Mouse (Mus musculus): Measurements from ENCODE around the gene Npas3. TPM values are rescaled to one million over a fixed set of nuclear protein-coding genes. Genes with fewer than 3 reads are reported as not detected.

The Npas3 gene
- polyA plus RNA-seq, 1 experiment from 2014 or later, result 9.2 TPM

DNA sequence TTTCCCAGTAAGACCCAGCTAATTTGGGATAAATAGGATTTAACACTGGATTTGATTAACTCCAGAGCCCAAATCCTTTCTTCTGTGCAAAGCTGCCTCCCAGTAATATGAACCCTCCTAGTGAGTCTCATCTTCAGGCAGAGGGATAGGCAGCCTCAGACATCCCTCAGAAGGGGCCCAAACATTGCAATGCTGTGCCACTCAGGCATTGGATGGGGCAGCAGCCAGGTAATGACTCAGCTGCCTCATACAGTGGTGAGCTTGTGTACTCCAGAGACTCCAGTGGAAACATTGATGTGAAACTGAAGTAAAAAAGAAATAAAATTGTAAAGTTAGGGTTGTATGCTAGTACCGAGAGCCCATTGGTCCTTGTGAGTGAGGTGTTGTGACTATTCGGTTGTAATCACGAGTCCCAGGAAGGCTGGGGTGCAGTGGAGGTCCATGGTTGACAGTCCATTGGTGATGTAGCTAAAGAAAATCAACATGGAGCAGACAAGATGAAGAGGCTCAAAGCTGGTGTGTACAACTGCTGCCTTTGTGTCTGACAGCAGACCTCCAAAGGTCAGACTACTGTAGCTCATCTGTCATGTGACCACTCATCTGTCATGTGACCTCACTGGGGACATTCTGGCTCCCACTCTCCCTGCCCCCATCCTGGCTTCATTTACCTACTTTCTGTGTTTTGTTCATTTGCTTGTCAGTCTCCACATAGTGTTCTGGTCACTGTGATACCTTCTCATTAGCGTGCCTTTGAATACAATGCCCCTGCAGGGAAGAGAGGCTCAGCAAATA lies 383.0 kb downstream of the Npas3 start:
- WGBS, result 88% methylated on average over 4 of the region's 4 CpGs
- Histone ChIP-seq H3K4me3 (no peak overlapping the region), H3K27me3 (ENCODE audit: low read depth, poor library complexity, severe bottlenecking) (no peaks in the 10 kb centered on the region), H3K9me3 (replicated peaks) (no peaks in the 10 kb centered on the region), H3K27ac (replicated peaks) (no peak overlapping the region), H3K36me3 (no peaks in the 10 kb centered on the region), H3K4me1 (peaks cover 27% of the 10 kb centered on the region)
- DNase-seq (ENCODE audit: low spot score), result no peak

DNA sequence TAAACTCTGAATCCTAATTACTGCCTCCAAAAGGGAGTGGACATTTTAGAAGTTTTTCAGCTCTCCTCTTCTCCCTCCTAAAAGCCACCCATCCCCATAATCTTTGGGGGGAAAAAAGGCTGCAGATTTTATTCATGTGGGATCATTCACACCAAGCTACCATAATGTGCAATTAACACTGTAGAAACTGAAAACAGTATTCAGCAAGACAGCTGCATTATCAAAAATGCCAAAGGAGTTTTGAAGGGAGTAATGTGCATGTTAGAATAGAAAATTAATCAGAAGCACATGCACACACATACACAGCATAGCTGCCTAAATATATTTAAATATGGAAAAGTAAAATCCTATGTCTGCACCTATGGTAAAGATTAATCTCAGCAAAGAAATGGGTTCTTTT lies 390.1 kb downstream of the Npas3 start:
- H3K4me3 ChIP-seq, result no peak overlapping the region
- no peak for DNase-seq (ENCODE audit: low spot score)

DNA sequence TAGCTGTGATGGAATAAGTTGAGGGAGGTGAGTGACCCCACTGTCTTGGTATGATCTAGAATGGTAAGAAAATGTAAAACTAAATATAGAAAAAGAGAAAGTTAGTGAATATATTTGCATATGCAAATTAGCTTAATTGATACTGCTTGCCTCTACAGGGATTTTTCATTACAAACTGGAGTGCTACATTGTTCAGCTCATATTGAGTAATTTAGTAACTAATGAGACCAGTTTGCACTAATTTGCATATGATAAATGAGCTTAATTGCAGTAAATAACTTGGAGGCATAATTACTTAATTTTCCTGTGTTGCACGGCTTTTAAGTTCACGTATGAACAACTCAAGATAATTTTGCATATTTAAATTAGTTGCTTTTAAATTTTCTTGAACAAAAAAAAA lies 398.8 kb downstream of the Npas3 start:
- 87% methylated on average over 2 of the region's 2 CpGs for WGBS
- Histone ChIP-seq H3K4me3 (no peak overlapping the region), H3K4me1 (no peaks in the 10 kb centered on the region), H3K27me3 (ENCODE audit: low read depth, poor library complexity, severe bottlenecking) (no peaks in the 10 kb centered on the region), H3K27ac (replicated peaks) (no peak overlapping the region), H3K36me3 (no peaks in the 10 kb centered on the region), H3K9me3 (replicated peaks) (no peaks in the 10 kb centered on the region)
- DNase-seq (ENCODE audit: low spot score), result no peak

More for the DNA sequence above, 390.1 kb downstream of the Npas3 start:
- Histone ChIP-seq H3K27me3 (ENCODE audit: low read depth, poor library complexity, severe bottlenecking) (no peaks in the 10 kb centered on the region), H3K9me3 (replicated peaks) (no peaks in the 10 kb centered on the region), H3K4me1 (peaks cover 23% of the 10 kb centered on the region), H3K36me3 (no peaks in the 10 kb centered on the region), H3K27ac (replicated peaks) (no peak overlapping the region)

DNA sequence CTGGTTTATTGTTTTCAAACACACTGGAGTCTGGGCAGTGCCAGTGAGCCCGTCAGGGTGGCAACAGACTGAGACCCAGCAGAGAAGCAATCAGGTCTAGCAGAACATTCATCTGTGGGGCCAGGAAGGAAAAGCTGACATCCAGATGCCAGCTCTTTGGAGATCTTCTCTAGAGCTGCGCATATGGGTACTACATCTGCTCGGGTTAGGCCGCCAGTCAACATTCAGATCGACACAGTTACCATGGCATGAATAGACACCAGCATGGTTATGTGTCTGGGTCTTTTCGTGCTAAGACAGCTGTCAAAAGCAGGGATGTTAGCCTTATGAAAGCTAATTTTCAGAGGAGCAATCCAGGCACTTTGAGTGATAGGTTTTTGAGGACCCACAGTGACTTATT lies 407.8 kb downstream of the Npas3 start:
- WGBS, result 93% methylated on average over 6 of the region's 6 CpGs
- no peaks in the 10 kb centered on the region for H3K4me1 ChIP-seq
- no peaks in the 10 kb centered on the region for H3K27me3 ChIP-seq (ENCODE audit: low read depth, poor library complexity, severe bottlenecking)
- H3K36me3 ChIP-seq, result no peaks in the 10 kb centered on the region
- H3K27ac ChIP-seq (replicated peaks), result no peak overlapping the region
- H3K9me3 ChIP-seq (replicated peaks), result no peaks in the 10 kb centered on the region
- no peak for DNase-seq (ENCODE audit: low spot score)
- no peak overlapping the region for H3K4me3 ChIP-seq

DNA sequence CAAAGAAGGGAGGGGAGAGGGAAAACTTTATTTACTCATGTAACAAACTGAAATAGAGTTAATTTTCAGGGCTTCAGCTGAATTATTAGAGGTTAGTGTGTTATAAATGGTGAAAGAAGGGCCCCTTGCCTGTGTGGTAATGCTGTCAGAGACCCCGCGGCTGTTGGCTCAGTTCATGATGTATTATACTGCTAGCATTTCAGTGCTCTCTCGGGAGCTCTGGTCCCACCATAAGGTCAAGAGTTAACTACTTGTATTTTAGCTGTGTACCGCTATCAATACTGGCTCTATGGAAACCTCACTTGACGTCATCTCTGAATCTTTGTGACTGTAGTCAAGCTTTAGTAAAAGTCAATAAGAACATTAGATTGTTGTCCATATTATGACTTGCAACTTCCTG lies 415.6 kb downstream of the Npas3 start:
- no peaks in the 10 kb centered on the region for H3K9me3 ChIP-seq (replicated peaks)
- H3K4me1 ChIP-seq, result no peaks in the 10 kb centered on the region
- H3K27me3 ChIP-seq (ENCODE audit: low read depth, poor library complexity, severe bottlenecking), result no peaks in the 10 kb centered on the region
- no peak for DNase-seq (ENCODE audit: low spot score)
- no peak overlapping the region for H3K27ac ChIP-seq (replicated peaks)
- no peaks in the 10 kb centered on the region for H3K36me3 ChIP-seq
- H3K4me3 ChIP-seq, result no peak overlapping the region
- WGBS, result 81% methylated on average over 5 of the region's 5 CpGs

DNA sequence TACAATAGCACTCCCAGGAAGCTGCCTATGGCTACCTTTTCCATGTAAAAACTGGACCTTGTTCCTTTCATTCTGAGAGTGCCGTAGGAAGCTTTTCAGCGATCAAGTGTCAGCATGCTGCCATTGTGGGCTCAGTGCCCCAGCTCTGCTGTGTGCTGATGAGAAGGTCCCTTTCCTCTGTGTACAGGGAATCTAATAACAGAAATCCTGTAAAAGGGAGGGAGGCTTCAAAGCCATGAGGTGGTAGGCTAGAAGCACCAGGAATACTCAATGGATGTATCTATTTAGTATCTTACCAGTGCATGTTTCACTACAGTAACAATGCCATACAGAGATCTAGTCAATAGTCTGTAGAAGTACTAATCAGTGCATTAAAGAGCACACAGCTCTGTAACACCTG lies 423.4 kb downstream of the Npas3 start:
- Histone ChIP-seq H3K27ac (replicated peaks) (no peak overlapping the region), H3K4me3 (no peak overlapping the region), H3K4me1 (no peaks in the 10 kb centered on the region), H3K36me3 (no peaks in the 10 kb centered on the region), H3K9me3 (replicated peaks) (no peaks in the 10 kb centered on the region), H3K27me3 (ENCODE audit: low read depth, poor library complexity, severe bottlenecking) (no peaks in the 10 kb centered on the region)
- WGBS, result 90% methylated on average over 2 of the region's 2 CpGs
- no peak for DNase-seq (ENCODE audit: low spot score)

DNA sequence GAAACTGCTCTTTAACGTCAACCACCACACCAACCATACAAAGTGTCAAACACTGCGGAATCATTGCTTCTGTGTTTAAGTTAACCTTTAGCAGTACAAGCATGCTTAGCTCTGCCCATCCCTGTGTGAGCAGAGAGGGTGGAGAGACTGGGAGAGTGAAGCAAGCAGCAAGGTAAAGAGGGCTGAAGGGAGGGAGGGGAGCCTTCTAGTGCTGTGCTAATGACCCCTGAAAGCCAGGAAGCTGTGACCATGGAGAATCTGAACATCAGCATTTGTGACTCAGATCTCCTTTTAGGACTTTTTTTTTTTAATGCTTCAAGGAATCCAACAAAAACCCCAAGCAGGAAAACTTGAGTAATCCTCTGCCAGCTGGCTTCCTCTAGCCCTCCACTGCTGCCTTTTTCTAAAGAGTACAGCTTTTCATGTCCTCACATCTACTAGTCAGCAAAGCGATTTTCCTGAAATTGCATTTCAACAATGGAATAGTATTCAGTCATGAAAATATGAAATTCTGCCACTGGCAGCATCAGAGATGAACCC lies 428.7 kb downstream of the Npas3 start:
- whole genome bisulfite sequencing, result 77% methylated on average over 3 of the region's 3 CpGs
- Histone ChIP-seq H3K36me3 (no peaks in the 10 kb centered on the region), H3K9me3 (replicated peaks) (no peaks in the 10 kb centered on the region), H3K4me1 (no peaks in the 10 kb centered on the region), H3K27me3 (ENCODE audit: low read depth, poor library complexity, severe bottlenecking) (no peaks in the 10 kb centered on the region), H3K4me3 (no peak overlapping the region), H3K27ac (replicated peaks) (no peak overlapping the region)
- DNase-seq (ENCODE audit: low spot score), result no peak

DNA sequence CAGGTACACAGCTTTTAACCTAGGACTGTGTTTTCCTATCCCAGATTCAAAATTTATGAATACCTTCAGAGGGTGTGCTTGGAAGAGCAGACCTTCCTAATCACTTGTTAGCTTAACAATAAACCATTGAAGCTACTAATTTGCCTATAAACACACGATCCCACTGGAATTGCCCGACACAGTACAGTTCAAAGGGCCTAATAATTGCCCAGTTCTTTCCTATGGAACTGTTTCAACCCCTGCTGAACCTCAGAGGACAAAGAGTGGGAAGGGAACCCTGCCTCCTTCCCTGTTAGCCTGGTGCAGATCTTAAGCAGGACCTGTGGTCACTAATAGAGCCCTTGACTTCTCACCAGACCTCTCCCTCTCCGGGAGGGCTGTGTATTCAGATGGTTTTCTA lies 429.7 kb downstream of the Npas3 start:
- WGBS, result 61% methylated on average over 3 of the region's 3 CpGs
- 0 out of 2 replicates have a peak, but pooled peaks cover 3% of the 10 kb centered on the region for H3K4me1 ChIP-seq
- H3K4me3 ChIP-seq, result no peak overlapping the region
- no peaks in the 10 kb centered on the region for H3K36me3 ChIP-seq
- no peaks in the 10 kb centered on the region for H3K27me3 ChIP-seq (ENCODE audit: low read depth, poor library complexity, severe bottlenecking)
- no peaks in the 10 kb centered on the region for H3K9me3 ChIP-seq (replicated peaks)
- H3K27ac ChIP-seq (replicated peaks), result no peak overlapping the region
- no peak for DNase-seq (ENCODE audit: low spot score)

DNA sequence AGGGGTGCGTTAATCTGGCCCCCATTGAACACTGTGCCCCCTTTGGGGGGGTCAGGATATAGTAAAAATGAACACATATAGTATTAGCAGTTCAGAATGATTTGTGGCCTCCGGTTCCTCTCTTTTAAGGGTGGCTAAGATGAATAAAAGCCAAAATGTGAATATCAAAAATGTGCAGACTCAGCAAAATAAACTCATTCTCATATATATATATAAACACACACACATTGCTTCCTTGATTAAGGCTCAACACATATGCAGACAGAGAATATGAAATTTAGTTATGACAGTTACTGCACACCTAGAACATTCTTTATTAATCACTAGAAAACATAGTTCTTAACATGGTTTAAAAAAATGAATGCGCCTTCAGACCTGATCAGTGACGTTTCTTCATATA lies 430.7 kb downstream of the Npas3 start:
- Histone ChIP-seq H3K4me1 (0 out of 2 replicates have a peak, but pooled peaks cover 4% of the 10 kb centered on the region), H3K27me3 (ENCODE audit: low read depth, poor library complexity, severe bottlenecking) (no peaks in the 10 kb centered on the region), H3K36me3 (no peaks in the 10 kb centered on the region), H3K9me3 (replicated peaks) (no peaks in the 10 kb centered on the region), H3K4me3 (no peak overlapping the region), H3K27ac (replicated peaks) (no peak overlapping the region)
- no peak for DNase-seq (ENCODE audit: low spot score)
- WGBS, result 93% methylated on average over 4 of the region's 4 CpGs

DNA sequence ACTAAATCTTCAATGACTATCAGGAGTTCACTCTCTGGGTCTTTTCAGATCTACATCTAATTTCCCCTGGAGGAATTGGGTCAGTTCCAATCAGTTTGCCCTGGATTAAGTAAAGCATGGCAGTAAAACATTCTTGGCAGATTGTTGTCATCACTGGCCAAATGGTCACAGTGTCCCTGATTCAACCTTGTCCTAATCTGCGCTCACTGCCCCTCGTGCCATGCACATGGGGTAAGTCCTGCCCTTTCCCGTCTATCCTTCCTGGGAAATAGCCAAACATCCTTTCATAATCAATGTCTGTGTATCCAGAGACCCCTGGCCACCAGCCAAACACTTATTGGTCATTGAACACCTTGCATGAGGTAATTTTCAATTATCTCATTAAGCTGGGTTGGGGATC lies 432.0 kb downstream of the Npas3 start:
- H3K36me3 ChIP-seq, result no peaks in the 10 kb centered on the region
- no peaks in the 10 kb centered on the region for H3K27me3 ChIP-seq (ENCODE audit: low read depth, poor library complexity, severe bottlenecking)
- no peak for DNase-seq (ENCODE audit: low spot score)
- no peak overlapping the region for H3K27ac ChIP-seq (replicated peaks)
- WGBS, result 87% methylated on average over 3 of the region's 3 CpGs
- no peak overlapping the region for H3K4me3 ChIP-seq
- no peaks in the 10 kb centered on the region for H3K9me3 ChIP-seq (replicated peaks)
- H3K4me1 ChIP-seq, result peaks cover 10% of the 10 kb centered on the region; the same call in 1 of the 2 replicates

DNA sequence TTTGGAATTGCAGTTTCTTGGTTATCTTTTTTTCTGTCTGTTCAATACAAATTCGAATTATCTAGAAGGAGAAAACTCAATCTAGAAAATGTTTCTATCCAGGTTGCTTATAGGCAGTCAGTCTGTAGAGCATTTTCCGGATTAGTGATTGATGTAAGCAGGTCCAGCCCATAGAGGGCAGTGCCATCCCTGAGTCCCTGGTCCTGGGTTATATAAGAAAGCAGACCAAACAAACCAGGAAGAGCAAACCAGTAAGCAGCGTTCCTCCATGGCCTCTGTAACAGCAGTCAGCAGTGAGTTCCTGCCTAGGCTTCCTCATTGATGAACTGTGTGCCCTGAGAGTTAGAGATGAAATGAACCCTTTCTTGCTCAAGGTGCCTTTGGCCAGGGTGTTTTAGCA lies 433.6 kb downstream of the Npas3 start:
- Histone ChIP-seq H3K27ac (replicated peaks) (no peak overlapping the region), H3K27me3 (ENCODE audit: low read depth, poor library complexity, severe bottlenecking) (no peaks in the 10 kb centered on the region), H3K4me1 (peaks cover 14% of the 10 kb centered on the region; the same call in 1 of the 2 replicates), H3K9me3 (replicated peaks) (no peaks in the 10 kb centered on the region), H3K4me3 (no peak overlapping the region), H3K36me3 (no peaks in the 10 kb centered on the region)
- WGBS, result 56% methylated on average over 3 of the region's 3 CpGs
- peak; percentile 19 for DNase-seq (ENCODE audit: low spot score)

DNA sequence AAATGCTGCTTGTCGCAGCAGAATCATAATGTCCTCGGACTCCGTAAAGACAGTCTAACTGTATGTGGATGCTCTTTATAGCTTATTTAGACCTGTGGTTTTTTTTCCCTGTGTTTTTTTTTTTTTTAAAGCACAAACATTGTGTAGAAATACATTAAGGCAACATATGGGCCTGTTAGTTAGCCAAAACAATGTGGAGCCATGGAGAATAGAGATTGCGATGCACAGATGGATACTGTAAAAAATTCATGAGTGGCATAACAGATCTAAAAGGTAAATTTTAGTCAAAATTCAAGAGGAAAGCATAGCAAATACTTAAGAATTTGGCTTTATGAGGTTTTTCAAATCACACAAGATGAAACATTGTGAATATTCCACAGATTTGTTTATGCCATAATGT lies 444.0 kb downstream of the Npas3 start:
- no peaks in the 10 kb centered on the region for H3K9me3 ChIP-seq (replicated peaks)
- H3K4me3 ChIP-seq, result no peak overlapping the region
- H3K27me3 ChIP-seq (ENCODE audit: low read depth, poor library complexity, severe bottlenecking), result no peaks in the 10 kb centered on the region
- no peak overlapping the region for H3K27ac ChIP-seq (replicated peaks)
- WGBS, result 97% methylated on average over 4 of the region's 4 CpGs
- DNase-seq (ENCODE audit: low spot score), result no peak
- no peaks in the 10 kb centered on the region for H3K36me3 ChIP-seq
- H3K4me1 ChIP-seq, result no peaks in the 10 kb centered on the region

DNA sequence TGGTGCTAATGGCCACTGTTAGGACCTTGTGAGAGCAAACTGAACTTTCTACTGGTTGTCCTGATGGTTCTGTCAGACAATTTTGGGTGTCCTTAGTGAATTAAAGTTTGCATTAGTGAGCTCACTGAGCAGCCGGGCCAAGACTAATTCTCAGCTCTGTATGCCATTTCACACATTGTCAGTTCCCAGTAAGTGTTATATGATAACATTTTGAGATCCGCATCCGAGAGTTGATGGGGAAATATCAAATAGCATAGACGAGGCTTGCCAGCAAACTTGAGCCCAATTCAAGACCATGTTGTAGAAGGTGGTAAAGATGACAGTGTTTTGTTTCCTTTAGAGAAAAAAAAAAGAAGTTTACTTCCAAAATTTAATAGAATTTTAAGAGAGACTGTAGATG lies 445.9 kb downstream of the Npas3 start:
- DNase-seq (ENCODE audit: low spot score), result no peak
- no peak overlapping the region for H3K4me3 ChIP-seq
- no peaks in the 10 kb centered on the region for H3K27me3 ChIP-seq (ENCODE audit: low read depth, poor library complexity, severe bottlenecking)
- 89% methylated on average over 4 of the region's 4 CpGs for WGBS
- no peaks in the 10 kb centered on the region for H3K9me3 ChIP-seq (replicated peaks)
- H3K36me3 ChIP-seq, result no peaks in the 10 kb centered on the region
- H3K4me1 ChIP-seq, result no peaks in the 10 kb centered on the region
- no peak overlapping the region for H3K27ac ChIP-seq (replicated peaks)

Data from midbrain, embryonic 10.5 days (tissue).